Mouse (Mus musculus) bone marrow, adult 2 months (tissue): ENCODE results near the gene Mt2.

Source experiments
- CTCF ChIP-seq: fragments of 200-500 bp; IDR thresholded peaks from 2 replicates; pipeline ENCODE4 v1.5.1; 2011; ENCODE audit warnings: low read length, control low read depth; ENCODE audit not compliant: control insufficient read depth, insufficient read depth
- POLR2A ChIP-seq: fragments of 200-500 bp; IDR thresholded peaks from 2 replicates; pipeline ENCODE4 v1.6.1; 2011; ENCODE audit warnings: low read depth, mild to moderate bottlenecking, control low read depth, low read length, borderline replicate concordance; ENCODE audit not compliant: control insufficient read depth

- no peak for TF ChIP-seq POLR2A
- peak; percentile 86 for TF ChIP-seq CTCF
Measured at GRCm38 (mm10) chr8:94205736-94206135, 33.3 kb downstream of the Mt2 start.
